Mouse (Mus musculus) stomach, embryonic 14.5 days (tissue): ENCODE measurements around the gene Poc1b. TPM values are rescaled to one million over a fixed set of nuclear protein-coding genes. Genes with fewer than 3 reads are reported as not detected.

ENCODE experiments used
- polyA plus RNA-seq: library from polyadenylated mRNA; unstranded; fragments of >200 nt; fragmentation: Nextera tagmentation; extraction: Ambion mirVana; gene quantifications from 2 replicates; pipeline ENCODE4 v1.2.1, GENCODE M21; 2014

The Poc1b gene
- polyA plus RNA-seq, 1 experiment from 2014 or later = 24.9 TPM

Other genes with a start within 250 kb of the Poc1b start
- gene Atp2b1, start 192.6 kb upstream of the Poc1b start, polyA plus RNA-seq = 149 and 154 TPM in 2 replicates
- 27.1 and 31.5 TPM in 2 replicates for gene Galnt4, start 1.1 kb downstream of the Poc1b start, polyA plus RNA-seq
- gene Phxr2, start 19.3 kb downstream of the Poc1b start, polyA plus RNA-seq = not detected in 2 replicates
- gene Dusp6, start 156.2 kb downstream of the Poc1b start, polyA plus RNA-seq = 41.2 and 41.8 TPM in 2 replicates